Mouse (Mus musculus): ENCODE measurements at regions not wholly inside any gene's neighbourhood (a gene's known extent, or its start where the extent isn't known, plus 50 kb on each side); places are given as distances from the start of the nearest gene placed in this dataset.

DNA sequence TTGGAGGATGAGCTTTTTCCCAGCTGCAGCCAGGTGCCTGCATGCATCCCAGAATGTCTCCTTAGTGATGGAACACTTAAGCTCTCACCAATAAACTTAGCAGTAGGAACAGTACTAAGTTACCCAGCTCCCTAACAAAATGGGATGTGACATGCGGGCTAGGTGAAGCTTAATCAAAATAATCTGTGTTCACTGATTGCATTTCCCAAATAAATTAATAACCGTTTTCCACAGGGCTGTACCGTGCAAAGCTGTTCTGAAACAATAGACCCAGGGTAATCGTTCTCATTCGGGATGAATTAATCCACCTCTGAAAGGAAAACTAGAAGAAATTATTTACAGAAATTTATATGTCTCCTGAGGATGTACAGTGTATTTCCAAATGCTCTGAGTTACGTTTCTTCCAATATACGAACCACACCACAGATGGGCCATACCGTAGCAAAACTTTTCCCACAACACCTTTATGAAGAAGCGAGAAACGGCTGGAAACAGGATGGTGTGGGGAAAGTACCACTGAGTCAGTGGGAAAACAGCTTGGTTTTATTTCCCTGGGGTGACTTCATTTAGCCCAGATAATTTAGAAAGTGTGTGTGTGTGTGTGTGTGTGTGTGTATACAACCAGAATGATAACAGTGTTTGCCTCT, 148.5 kb upstream of the Adamts16 start:
- intact Hi-C loops (cut with DNase I), result no loop called here
- DNase-seq (ENCODE audit: low spot score in 2 of 2), result no peak

DNA sequence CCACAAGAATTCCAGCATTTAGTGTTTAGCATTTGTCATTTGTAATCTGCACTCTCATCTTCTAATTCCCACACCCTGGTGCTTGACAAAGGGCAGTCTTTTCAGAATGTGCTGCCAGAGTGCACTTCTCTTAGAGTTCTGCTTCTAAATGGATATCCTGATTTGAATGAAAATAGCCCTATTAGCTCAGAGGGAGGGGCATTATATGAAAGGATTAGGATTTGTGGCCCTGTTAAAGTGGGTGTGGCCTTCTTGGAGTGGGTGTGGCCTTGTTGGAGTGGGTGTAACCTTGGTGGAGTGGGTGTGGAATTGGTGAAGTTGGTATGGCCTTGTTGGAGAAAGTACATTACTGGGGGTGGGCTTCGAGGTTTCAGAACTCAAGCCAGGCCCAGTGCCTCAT, 137.7 kb upstream of the Adamts16 start:
- DNase-seq (ENCODE audit: low spot score in 2 of 2), result no peak
- intact Hi-C loops (cut with DNase I), result no loop called here

DNA sequence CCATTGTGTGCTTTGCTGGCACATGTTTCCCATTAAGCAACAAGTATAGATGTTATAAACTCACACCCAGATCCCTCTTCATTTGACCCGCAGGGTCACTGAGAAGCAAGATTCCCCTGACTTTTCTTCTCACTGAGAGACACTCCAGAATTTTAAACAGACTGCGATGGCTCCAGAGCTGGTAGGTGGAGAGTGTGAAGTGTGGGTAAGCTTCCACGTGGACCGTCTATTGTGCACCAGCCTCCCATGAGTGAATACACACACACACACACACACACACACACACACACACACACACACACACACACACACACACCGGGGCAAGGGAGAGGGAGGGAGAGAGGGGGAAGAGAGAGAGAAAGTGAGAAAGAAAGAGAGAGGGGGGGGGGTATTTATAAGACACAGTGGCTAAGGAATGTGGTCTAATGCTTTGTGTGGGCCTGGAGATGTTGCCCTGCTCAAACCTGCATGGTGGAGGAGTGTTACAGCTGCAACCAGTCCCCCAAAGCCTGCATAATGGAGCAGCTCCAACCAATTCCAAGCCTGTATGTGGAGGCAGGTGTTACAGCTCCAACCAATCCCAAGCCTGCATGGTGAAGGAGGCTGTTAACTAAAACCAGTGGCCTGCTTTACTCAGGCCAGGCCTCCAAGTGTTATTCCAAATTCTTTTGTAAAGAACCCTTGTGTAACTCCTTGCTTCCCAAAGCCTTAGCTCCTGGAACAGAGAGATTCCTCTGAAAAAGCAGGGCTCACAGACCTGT, 137.1 kb upstream of the Adamts16 start:
- DNase-seq (ENCODE audit: low spot score in 2 of 2), result no peak
- intact Hi-C loops (cut with DNase I), result no loop called here

DNA sequence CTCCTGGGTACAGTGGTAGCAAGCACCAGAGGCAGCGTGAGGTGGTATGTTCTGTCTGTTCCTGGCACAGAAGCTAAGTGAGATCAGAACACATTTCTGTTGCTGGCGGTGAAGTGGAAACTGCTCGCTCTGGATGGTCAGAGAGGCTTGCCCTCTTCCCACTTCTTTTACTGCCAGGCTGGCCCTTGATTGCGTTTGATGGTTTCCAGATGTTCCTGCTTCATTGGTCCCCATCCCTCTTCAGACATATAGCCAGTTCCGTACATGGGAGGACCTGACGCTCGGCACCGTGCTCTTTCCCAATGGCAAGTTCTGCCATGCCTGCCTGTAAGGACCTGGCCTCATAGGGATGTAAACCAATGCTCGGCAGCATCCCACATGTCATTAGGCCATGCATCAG, 128.0 kb upstream of the Adamts16 start:
- no peak for DNase-seq (ENCODE audit: low spot score in 2 of 2)
- intact Hi-C loops (cut with DNase I), result no loop called here

DNA sequence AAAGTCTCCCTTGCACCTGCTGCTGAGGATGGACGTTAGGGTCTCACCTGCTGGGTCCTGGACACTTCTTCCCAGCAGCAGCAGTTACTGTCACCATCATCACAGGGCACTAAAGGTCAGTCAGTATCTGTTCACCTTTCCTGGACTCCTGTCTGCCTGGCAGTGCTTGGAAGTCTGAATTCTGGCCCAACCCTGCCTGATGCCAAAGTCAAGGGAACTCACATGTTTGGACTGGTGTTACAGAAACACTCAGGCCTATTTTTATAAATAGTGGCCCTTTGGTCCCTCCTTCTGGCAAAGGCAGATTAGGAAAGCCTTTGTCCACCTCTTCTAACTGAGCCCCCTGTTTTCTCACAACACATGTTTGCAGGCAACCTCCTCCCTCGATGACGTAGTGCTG, 126.2 kb upstream of the Adamts16 start:
- intact Hi-C loops (cut with DNase I), result no loop called here

DNA sequence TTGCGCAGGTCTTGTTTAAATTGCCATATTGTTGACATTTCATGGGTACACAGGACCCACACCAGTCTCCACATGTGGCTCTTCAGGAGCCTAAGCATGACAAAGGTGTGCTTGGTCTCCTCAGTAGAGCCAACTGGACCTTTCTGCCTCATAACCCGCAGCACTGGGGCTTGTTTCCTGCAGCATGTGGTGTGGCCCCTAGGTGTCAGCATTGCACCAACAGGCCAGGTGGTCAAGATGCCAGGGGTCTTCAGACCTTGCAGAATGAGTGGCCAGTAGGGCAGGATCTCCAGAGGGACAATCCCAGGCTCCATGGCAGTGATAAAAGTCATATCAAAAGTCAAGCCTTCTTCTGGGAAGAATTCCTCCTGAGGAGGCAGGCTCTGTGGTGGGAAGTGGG, 121.8 kb upstream of the Adamts16 start:
- DNase-seq (ENCODE audit: low spot score in 2 of 2), result no peak
- intact Hi-C loops (cut with DNase I), result no loop called here

More for the DNA sequence above, 126.2 kb upstream of the Adamts16 start:
- no peak for DNase-seq (ENCODE audit: low spot score in 2 of 2)

DNA sequence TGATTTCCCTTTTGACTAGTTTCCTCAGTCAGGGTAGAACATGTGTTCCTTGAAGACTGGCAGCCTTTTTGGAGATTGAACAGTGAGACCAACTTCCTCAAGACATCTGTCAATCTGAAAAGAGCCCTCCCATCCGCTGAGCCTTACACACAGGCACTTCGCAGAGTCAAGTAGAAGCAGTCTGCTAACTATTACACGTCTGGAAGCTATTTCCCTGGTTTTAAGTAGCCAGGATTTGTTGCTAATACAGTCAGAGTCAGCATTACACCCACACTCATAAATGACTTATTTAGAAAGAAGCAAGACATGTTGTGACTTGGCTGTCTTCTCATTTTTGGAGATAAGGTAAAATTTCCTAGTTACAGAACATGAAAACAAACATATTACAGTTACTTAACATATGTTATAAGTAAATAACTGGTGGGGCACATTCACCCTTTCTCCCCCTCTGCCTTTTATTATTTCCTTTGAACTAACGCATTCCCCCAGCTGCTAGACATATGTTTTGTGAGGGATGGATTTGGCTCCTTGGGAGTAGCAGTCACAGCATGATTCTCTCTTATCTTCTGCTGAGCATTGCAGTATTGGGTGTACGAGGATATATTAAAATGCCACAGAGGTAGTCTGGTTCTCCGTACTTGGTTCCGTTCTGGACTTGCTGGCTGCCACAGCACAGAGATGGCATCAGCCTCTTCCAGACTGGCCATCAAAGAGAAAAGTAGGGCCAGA, 92.9 kb upstream of the Adamts16 start:
- intact Hi-C loops (cut with DNase I), result no loop called here
- no peak for DNase-seq (ENCODE audit: low spot score in 2 of 2)

DNA sequence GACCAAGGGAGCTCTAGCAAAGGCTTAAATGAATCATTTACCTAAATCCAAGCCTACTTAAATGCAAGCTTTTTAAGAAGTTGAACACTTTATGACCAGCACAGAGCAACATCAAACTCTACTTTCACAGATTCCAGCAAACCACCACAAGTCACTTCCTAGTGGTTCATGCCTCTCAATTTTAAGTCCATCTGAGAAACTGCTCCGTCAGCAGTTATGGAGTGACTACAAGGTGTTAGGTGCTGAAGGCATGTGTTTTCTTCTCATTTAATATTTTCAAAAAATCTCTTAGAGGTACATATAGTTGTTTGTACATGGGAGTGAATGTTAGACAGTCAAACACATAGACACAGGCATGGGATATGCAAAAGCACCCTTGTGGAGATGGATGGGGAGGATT, 72.2 kb upstream of the Adamts16 start:
- intact Hi-C loops (cut with DNase I), result no loop called here
- DNase-seq (ENCODE audit: low spot score in 2 of 2), result no peak

DNA sequence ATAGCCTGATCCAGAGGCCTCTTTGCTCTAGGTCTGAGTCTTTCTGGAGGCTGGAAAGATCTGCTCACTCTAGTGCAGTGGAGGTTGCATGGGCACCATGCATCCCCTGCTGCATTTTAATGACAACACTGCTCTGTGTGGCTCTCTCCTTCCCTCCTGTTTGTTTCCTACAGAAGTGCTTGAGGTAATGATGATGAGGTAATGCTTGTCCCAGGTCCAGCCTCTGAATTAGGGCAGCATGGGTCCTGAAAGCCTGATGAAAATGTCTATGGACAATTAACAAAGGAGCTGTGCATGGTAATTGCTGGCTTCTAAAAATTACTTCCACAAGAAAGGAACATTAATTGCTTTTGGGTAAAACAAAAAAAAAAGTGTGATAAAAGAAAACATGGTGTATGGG, 69.3 kb upstream of the Adamts16 start:
- intact Hi-C loops (cut with DNase I), result no loop called here
- no peak for DNase-seq (ENCODE audit: low spot score in 2 of 2)

DNA sequence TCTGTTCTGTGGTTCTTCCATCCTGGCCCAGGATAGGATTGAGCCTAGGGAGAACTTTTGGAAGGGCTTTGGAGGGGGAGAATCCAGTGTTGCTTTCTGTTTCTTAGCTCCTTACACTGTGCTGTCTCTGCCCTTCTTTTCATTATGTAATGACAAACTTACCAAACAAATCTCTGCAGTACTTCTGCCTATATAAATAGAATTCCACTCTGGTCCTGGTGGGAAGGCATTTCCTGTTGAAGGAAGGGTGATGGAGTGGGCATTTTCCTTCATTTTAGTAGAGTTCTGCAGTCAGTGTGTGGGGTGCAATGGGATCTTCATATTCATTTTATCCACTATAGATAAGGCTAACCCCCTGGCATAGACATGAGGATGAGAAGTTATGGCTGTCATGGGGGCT, 63.2 kb upstream of the Adamts16 start:
- intact Hi-C loops (cut with DNase I), result no loop called here
- no peak for DNase-seq (ENCODE audit: low spot score in 2 of 2)

DNA sequence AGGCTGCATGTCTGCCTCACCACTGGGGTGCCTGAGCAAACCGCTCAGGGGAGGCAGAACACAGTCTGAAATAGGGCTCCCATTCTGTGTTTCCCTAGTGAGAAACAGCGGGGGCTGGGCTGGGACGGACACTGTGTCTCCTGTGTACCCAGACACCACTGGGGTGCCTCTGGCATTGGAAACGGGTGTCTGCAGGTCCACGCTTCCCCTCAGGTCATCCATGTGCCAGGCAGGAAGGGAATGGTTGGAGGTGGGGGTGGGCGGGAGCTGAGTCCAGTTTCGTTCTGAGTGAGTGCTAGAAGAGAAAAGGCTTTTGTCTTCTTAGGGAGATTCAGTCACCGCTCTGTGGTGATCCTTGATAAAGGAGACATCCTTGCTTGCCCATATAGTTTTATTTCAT, 62.2 kb upstream of the Adamts16 start:
- DNase-seq (ENCODE audit: low spot score in 2 of 2), result no peak
- intact Hi-C loops (cut with DNase I), result no loop called here

DNA sequence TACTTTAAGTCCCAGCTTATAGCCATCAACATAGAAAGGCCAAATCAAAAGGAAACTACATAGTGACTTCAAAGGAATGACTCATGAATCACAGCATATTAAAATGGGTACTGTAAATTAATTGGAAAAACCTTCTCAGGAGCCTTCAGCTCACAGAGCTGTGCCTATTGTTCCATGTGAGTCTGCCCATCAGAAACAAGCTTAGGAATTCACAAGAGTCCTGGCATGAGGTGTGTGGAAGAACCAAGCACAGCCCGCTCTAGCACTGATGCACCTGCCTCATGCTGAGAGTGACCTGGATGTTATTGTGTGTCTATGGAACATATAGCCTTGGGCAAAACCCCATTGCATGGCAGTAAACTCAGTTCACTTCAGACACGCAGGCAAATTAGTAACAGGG, 61.5 kb upstream of the Adamts16 start:
- intact Hi-C loops (cut with DNase I), result no loop called here
- DNase-seq (ENCODE audit: low spot score in 2 of 2), result no peak

DNA sequence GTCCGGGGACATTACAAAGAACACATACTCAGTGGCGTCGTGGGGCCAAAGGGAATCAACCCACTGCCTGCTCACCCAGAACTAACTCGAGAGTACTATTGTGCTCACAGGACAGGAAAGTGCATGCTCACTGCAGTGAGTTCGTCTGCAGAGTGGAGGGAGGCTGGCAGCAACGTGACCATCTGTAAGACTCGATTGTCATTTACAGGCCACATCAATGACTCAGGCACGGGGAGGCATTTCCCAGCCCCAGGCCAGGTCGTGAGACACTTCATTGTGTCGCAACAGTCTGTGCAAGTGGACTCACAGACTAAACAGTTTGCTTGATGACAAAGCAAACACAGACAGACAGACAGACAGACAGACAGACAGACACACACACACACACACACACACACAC, 61.1 kb upstream of the Adamts16 start:
- intact Hi-C loops (cut with DNase I), result no loop called here
- DNase-seq (ENCODE audit: low spot score in 2 of 2), result no peak

DNA sequence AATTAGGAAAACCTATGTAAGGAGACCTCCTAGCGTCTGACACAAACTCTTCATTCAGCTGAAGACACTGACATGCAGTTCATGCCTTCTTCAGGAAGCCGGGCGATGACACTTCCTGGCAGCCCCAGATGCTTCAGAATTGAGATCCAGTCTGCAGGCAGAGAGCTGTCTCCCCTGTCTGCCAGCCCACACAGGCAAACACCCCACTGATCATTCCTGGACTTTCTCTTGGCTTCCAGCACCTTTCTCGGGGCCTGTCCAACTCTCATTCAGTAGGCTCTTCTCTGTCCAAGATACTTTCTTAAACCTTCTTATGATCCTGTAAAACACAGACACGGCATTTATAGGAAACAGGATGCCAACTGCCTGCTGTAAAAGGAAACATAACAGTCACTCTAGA, 50.0 kb upstream of the Adamts16 start:
- DNase-seq (ENCODE audit: low spot score in 2 of 2), result no peak
- intact Hi-C loops (cut with DNase I), result no loop called here

Small RNA genes lying in the stretch of these regions (microRNA-seq; reads per million reads assigned to microRNA genes)
- gene Mir466f-4, result 0 reads per million in 2 experiments

Measured in left cerebral cortex, postnatal 14 days (tissue).